Mouse (Mus musculus) testis, adult 2 months (tissue): ENCODE measurements at regions not wholly inside any gene's neighbourhood (a gene's known extent, or its start where the extent isn't known, plus 50 kb on each side); places are given as distances from the start of the nearest gene placed in this dataset.

Experiments
- CTCF ChIP-seq: fragments of 200-500 bp; IDR thresholded peaks from 2 replicates; pipeline ENCODE4 v1.5.1; 2012; ENCODE audit warnings: low read depth, mild to moderate bottlenecking, inconsistent platforms, low read length, moderate library complexity; ENCODE audit not compliant: control insufficient read depth, insufficient read depth, insufficient replicate concordance
- POLR2A ChIP-seq: fragments of 200-500 bp; IDR thresholded peaks from 2 replicates; pipeline ENCODE4 v1.6.1; 2012; ENCODE audit warnings: low read depth, mild to moderate bottlenecking, inconsistent platforms, low read length, moderate library complexity; ENCODE audit not compliant: control insufficient read depth

DNA sequence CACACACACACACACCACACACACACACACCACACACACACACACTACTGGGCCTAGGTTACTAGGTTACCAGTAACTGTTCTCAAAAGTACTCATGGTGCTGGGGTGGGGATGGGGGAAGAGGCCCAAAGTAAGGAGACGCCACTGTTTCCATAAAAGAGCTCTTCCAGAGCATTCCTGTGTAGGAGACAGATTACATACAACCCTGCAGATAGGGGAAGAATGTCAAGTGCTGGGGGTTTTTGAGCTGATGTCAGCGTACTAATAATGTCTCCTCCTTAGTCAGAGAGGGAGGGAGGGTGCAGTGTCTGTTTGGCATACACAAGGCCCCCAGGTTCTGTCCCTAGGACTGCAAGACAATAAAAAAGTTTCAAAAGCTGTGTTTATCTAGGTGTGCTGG lies 334.4 kb downstream of the Tox3 start:
- TF ChIP-seq CTCF: no peak
- no peak for TF ChIP-seq POLR2A
